Mouse (Mus musculus) hindbrain, embryonic 14.5 days (tissue): ENCODE measurements around the gene Vill. TPM values are rescaled to one million over a fixed set of nuclear protein-coding genes. Genes with fewer than 3 reads are reported as not detected.

ENCODE experiments used
- ATAC-seq: fragments of 200-750 bp; cut with Nextera tagmentation; 2 replicates; pipeline ENCODE4 v1.8.0; 2017; ENCODE audit warnings: moderate number of reproducible peaks, mild to moderate bottlenecking, moderate TSS enrichment, moderate library complexity; ENCODE audit not compliant: low FRiP score
- DNase-seq: peaks from one replicate; pipeline ENCODE4 v3.0.0-alpha.2; 2015; ENCODE audit warnings: low spot score
- H3K27ac ChIP-seq: fragments of 300-500 bp; sonication (generic); 2 replicates; pipeline ENCODE4 v1.5.1; 2014; ENCODE audit warnings: mild to moderate bottlenecking, moderate library complexity
- H3K27me3 ChIP-seq: fragments of 300-500 bp; sonication (generic); 2 replicates; pipeline ENCODE4 v1.6.1; 2014; ENCODE audit warnings: mild to moderate bottlenecking, low read length, mixed read lengths; ENCODE audit not compliant: control insufficient read depth, insufficient read depth
- H3K36me3 ChIP-seq: fragments of 300-500 bp; sonication (generic); replicated peaks from 2 replicates; pipeline ENCODE4 v1.6.1; 2014; ENCODE audit not compliant: control insufficient read depth, insufficient read depth
- H3K4me1 ChIP-seq: fragments of 300-500 bp; sonication (generic); replicated peaks from 2 replicates; pipeline ENCODE4 v1.6.1; 2014; ENCODE audit warnings: antibody characterized with exemption, low read length, mixed read lengths; ENCODE audit not compliant: control insufficient read depth, insufficient read depth
- H3K4me2 ChIP-seq: fragments of 300-500 bp; sonication (generic); replicated peaks from 2 replicates; pipeline ENCODE4 v1.6.1; 2014; ENCODE audit warnings: mild to moderate bottlenecking, moderate library complexity
- H3K4me3 ChIP-seq: fragments of 300-500 bp; sonication (generic); replicated peaks from 2 replicates; pipeline ENCODE4 v1.5.1; 2014; ENCODE audit warnings: mild to moderate bottlenecking, low read length
- H3K9ac ChIP-seq: fragments of 300-500 bp; sonication (generic); 2 replicates; pipeline ENCODE4 v1.6.1; 2014
- H3K9me3 ChIP-seq: fragments of 300-500 bp; sonication (generic); 2 replicates; pipeline ENCODE4 v1.6.1; 2016; ENCODE audit warnings: low read length; ENCODE audit not compliant: control insufficient read depth
- WGBS: fragments of 180-500 bp; shearing (Covaris S2); extraction: QIAGEN DNeasy Blood & Tissue Kit; methylation state at CpG from one replicate; pipeline ENCODE4 v1.1.7; 2014; 5-methylcytosine and 5-hydroxymethylcytosine counted together
- polyA plus RNA-seq: library from polyadenylated mRNA; unstranded; fragments of >200 nt; fragmentation: Nextera tagmentation; extraction: Ambion mirVana; gene quantifications from 2 replicates; pipeline ENCODE4 v1.2.1, GENCODE M21; 2014

Gene Vill
- polyA plus RNA-seq, 1 experiment from 2014 or later = 3.1 TPM

GRCm38 (mm10) chr9:119070173-119070825 is 17.7 kb downstream of the Vill start:
- ATAC-seq (no peak), DNase-seq (no peak)
- Histone ChIP-seq H3K9ac (no peak overlapping the region), H3K4me2 (no peak overlapping the region), H3K27ac (no peak overlapping the region), H3K9me3 (no peaks in the 10 kb centered on the region), H3K36me3 (peaks cover 33% of the 10 kb centered on the region), H3K27me3 (no peaks in the 10 kb centered on the region), H3K4me3 (no peak overlapping the region), H3K4me1 (no peaks in the 10 kb centered on the region)
- 85% methylated on average over 13 of the region's 13 CpGs for WGBS

- 81% methylated on average over 9 of the region's 9 CpGs for WGBS
- no peak overlapping the region for H3K4me2 ChIP-seq
- peaks cover 34% of the 10 kb centered on the region for H3K36me3 ChIP-seq
- DNase-seq = no peak
- no peak overlapping the region for H3K27ac ChIP-seq
- no peaks in the 10 kb centered on the region for H3K4me1 ChIP-seq
- no peak overlapping the region for H3K4me3 ChIP-seq
- no peaks in the 10 kb centered on the region for H3K9me3 ChIP-seq
- no peak overlapping the region for H3K9ac ChIP-seq
- no peaks in the 10 kb centered on the region for H3K27me3 ChIP-seq
- ATAC-seq = no peak
These were observed 19.2 kb downstream of the Vill start for GRCm38 (mm10) chr9:119071786-119072185.

- H3K27ac ChIP-seq = no peak overlapping the region
- no peak overlapping the region for H3K9ac ChIP-seq
- H3K4me3 ChIP-seq = no peak overlapping the region
- H3K27me3 ChIP-seq = no peaks in the 10 kb centered on the region
- H3K4me2 ChIP-seq = no peak overlapping the region
- no peaks in the 10 kb centered on the region for H3K9me3 ChIP-seq
- DNase-seq = no peak
- peaks cover 39% of the 10 kb centered on the region for H3K36me3 ChIP-seq
- 88% methylated on average over 15 of the region's 15 CpGs for WGBS
- no peak for ATAC-seq
- no peaks in the 10 kb centered on the region for H3K4me1 ChIP-seq
These were observed 20.8 kb downstream of the Vill start for GRCm38 (mm10) chr9:119073184-119073895.

- WGBS = 71% methylated on average over 16 of the region's 16 CpGs
- ATAC-seq = no peak
- H3K9ac ChIP-seq = no peak overlapping the region
- H3K4me3 ChIP-seq = no peak overlapping the region
- no peak for DNase-seq
- H3K4me1 ChIP-seq = no peaks in the 10 kb centered on the region
- H3K36me3 ChIP-seq = peaks cover 46% of the 10 kb centered on the region
- no peak overlapping the region for H3K27ac ChIP-seq
- H3K27me3 ChIP-seq = no peaks in the 10 kb centered on the region
- no peak overlapping the region for H3K4me2 ChIP-seq
- H3K9me3 ChIP-seq = no peaks in the 10 kb centered on the region
These were observed 23.1 kb downstream of the Vill start for GRCm38 (mm10) chr9:119075685-119076084.

GRCm38 (mm10) chr9:119080040-119080675 is 27.6 kb downstream of the Vill start:
- Histone ChIP-seq H3K4me2 (no peak overlapping the region), H3K36me3 (peaks cover 14% of the 10 kb centered on the region; the same call in 1 of the 2 replicates), H3K9ac (no peak overlapping the region), H3K27ac (no peak overlapping the region), H3K4me3 (no peak overlapping the region), H3K4me1 (0 out of 2 replicates have a peak, but pooled peaks cover 7% of the 10 kb centered on the region), H3K9me3 (no peaks in the 10 kb centered on the region), H3K27me3 (no peaks in the 10 kb centered on the region)
- no peak for ATAC-seq
- no peak for DNase-seq
- 87% methylated on average over 5 of the region's 5 CpGs for WGBS

- Histone ChIP-seq H3K36me3 (peaks cover 11% of the 10 kb centered on the region; the same call in 1 of the 2 replicates), H3K9ac (0 out of 2 replicates have a peak overlapping the region, but pooled peaks have one; percentile 18), H3K4me1 (0 out of 2 replicates have a peak, but pooled peaks cover 7% of the 10 kb centered on the region), H3K9me3 (no peaks in the 10 kb centered on the region), H3K27ac (peak overlapping the region; percentile 28; the same call in 1 of the 2 replicates), H3K27me3 (no peaks in the 10 kb centered on the region), H3K4me2 (no peak overlapping the region), H3K4me3 (no peak overlapping the region)
- ATAC-seq = peak; percentile 79
- peak; percentile 45 for DNase-seq
- 5% methylated on average over 8 of the region's 8 CpGs for WGBS
These were observed 29.5 kb downstream of the Vill start for GRCm38 (mm10) chr9:119082039-119082438.

- H3K36me3 ChIP-seq = peaks cover 9% of the 10 kb centered on the region; the same call in 1 of the 2 replicates
- WGBS = 74% methylated on average over 7 of the region's 7 CpGs
- ATAC-seq (no peak), DNase-seq (no peak)
- no peaks in the 10 kb centered on the region for H3K27me3 ChIP-seq
- H3K27ac ChIP-seq = peak overlapping the region; percentile 58; the same call in 1 of the 2 replicates
- H3K9me3 ChIP-seq = no peaks in the 10 kb centered on the region
- 0 out of 2 replicates have a peak, but pooled peaks cover 8% of the 10 kb centered on the region for H3K4me1 ChIP-seq
- no peak overlapping the region for H3K4me3 ChIP-seq
- no peak overlapping the region for H3K4me2 ChIP-seq
- no peak overlapping the region for H3K9ac ChIP-seq
These were observed 30.3 kb downstream of the Vill start for GRCm38 (mm10) chr9:119082656-119083430.

- H3K9me3 ChIP-seq = no peaks in the 10 kb centered on the region
These were observed 31.4 kb downstream of the Vill start for GRCm38 (mm10) chr9:119083966-119084365.

More at GRCm38 (mm10) chr9:119083966-119084365, 31.4 kb downstream of the Vill start:
- Histone ChIP-seq H3K4me1 (peaks cover 18% of the 10 kb centered on the region; the same call in 1 of the 2 replicates), H3K9ac (no peak overlapping the region), H3K4me2 (no peak overlapping the region), H3K36me3 (peaks cover 9% of the 10 kb centered on the region; the same call in 1 of the 2 replicates), H3K4me3 (no peak overlapping the region), H3K27me3 (no peaks in the 10 kb centered on the region), H3K27ac (no peak overlapping the region)
- ATAC-seq = no peak
- DNase-seq = no peak
- 85% methylated on average over 10 of the region's 10 CpGs for WGBS
